Mouse (Mus musculus) brain, embryonic 18.5 days (tissue): ENCODE measurements at regions not wholly inside any gene's neighbourhood (a gene's known extent, or its start where the extent isn't known, plus 50 kb on each side); places are given as distances from the start of the nearest gene placed in this dataset.

Experiments
- DNase-seq: peaks from one replicate; pipeline ENCODE4 v3.0.0-alpha.2; 2012; ENCODE audit warnings: low read depth, low spot score

DNA sequence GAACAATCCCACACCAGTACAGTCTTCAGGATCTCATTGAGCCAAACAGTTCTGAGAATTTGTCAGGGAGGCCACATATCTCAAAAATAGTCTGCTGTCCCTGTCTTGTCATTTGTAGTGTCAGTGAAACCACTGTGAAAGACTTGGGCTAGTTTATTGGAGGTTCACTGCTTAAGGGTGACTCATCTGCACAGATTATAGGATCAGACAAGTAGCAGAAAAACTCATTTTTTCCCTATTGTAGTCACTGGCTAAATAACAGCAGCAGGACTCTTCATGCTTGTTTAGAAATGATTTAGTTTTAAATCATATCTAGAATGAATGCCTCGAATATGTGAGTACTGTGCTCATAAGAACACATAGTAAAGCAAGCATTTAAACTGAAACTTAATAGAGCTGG is 475.2 kb upstream of the Marcks start:
- DNase-seq = no peak

- DNase-seq = no peak
Measured at GRCm38 (mm10) chr10:37603529-37603928, 464.8 kb upstream of the Marcks start.

- DNase-seq = no peak
Measured at GRCm38 (mm10) chr10:37602936-37603335, 464.2 kb upstream of the Marcks start.

DNA sequence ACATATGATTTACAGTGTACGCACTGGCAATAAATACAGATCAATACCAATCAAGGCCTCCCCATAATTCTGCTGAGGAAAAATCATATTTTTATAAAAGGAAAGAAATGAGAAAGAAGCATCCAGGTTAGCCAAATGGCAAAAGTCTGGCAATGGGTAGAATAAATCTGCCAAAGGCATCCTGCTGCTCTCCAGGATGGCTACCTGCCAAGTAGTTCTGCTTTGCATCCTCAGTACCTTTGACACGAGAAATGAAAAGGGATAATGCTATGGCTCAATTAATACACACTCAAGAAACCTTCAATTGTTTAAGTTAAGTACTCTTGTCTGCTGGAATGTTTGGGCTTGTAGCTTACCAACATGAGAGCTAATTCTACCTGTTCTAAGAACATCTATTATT is 451.2 kb upstream of the Marcks start:
- DNase-seq = no peak

DNA sequence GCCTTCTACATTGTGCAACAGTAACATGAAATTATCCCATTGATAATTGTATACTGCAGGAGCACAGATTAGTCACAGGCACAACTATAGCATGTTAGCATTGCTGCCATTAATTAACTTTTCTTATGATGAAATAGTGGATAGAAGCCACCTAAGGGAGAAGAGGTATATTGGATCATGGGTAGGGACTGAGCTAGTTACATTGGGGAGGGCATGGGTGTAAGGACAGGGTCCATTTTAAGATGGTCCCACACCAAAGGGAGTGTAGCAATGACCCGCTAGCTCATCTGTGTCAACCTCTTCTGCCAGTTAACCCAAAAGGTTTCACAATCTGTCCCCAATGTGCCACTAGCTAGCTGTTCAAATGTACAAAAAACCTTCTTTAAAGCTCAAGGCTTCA is 450.3 kb upstream of the Marcks start:
- DNase-seq = no peak

DNA sequence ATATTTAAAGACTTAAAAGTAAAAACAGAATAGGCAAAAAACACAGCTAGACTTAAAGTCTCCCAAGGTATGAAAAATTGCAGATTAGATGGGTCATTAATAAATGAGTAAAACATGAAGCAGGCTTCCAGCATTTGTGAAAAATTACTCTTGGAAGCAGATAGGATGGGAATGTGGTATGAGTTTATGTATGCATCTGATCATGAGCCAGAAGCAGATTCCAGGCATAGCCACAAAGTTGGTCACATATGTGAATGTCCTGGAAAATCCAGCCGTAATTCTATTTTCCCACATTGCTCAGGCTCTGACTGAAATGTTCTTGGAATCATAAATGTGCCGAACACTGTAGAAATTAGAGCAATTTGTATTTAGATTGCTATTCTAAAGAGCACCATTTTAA is 432.5 kb upstream of the Marcks start:
- no peak for DNase-seq

DNA sequence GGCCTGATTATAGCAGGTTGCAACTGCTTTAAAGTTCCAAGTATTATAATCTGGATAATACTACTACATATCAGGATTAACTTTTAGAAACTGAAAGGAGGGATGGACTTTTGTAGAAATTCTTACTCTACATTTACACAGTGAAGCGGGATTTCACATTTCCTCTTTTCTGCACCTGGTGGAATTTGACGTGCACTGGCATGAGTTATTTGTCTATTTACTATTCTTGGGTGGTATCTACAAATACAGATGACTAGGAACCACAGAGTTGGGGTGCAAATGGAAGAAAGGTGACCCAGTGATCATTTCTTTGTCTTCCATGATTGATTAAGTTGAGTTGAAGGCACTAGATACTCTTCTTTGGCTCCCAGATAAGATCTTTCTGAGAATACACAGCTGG is 423.0 kb upstream of the Marcks start:
- DNase-seq = no peak

GRCm38 (mm10) chr10:37549446-37549845 is 410.7 kb upstream of the Marcks start:
- DNase-seq = no peak

DNA sequence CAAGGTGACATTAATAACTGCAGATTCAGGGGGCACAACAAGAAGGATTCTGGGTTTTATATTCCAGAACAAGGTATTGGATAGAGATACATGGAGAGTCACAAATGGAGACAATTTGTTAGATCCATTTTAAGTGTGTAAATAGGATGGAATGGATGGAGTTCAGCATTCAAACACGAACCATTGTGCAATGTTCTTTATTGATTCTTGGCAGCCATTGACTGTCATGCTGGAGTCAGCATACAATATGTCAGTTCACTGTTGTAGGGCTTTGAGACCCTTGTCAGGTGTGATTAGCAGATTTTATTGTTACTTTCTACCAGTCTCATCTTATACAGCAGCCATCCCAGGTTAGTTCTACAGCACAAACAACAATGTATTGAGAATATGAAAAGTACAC is 402.0 kb upstream of the Marcks start:
- no peak for DNase-seq

DNA sequence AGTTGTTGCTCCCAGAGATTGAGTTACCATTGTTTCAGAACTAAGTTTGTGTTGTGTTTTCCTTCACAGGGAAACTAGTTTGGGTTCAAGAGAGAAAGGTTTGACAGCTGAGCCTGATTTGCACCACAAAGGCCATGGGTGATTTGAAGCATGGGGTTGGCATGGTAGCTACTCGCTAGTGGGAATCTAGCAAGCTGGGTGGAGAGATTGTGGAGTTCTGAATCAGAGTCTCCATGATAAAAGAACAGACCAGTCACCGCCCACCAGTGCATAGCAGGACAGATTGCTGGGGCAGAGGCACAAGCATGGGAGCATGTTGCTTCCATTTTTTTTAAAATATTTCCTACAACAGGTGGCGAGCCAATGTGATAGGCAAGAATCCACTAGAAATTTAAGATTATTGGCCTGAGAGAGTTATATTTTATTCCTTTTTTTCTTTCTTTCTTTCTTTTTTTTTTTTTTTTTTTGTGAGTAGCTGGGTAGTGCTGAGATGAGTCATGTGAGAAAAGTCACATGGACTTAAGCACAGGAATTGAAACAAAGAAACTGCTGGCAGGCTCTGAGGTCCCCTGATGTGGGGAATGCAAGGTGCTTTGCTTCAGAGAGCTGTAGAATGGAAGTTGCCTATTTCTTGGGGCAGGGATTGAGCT is 367.4 kb upstream of the Marcks start:
- no peak for DNase-seq

DNA sequence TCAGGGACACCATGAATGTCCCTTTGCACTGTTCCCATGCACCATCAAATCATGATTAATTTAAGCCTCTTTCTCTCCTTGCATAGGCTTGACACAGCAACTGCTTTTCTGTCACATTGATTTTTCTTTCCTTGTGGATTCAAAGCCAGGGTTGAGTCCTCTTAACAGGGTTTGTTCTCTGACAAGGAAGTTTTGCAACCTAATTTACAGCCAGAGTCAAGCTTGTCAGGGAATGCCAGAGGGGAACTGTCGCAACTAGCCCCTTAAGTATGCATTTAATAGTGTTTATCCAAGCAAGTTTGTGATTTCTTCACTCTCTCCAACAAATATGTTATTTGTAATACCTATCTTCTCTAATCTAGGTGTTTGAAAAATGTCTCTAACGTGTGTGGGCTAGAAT is 365.7 kb upstream of the Marcks start:
- DNase-seq = no peak

- DNase-seq = no peak
Measured at GRCm38 (mm10) chr10:37502505-37502904, 363.8 kb upstream of the Marcks start.

DNA sequence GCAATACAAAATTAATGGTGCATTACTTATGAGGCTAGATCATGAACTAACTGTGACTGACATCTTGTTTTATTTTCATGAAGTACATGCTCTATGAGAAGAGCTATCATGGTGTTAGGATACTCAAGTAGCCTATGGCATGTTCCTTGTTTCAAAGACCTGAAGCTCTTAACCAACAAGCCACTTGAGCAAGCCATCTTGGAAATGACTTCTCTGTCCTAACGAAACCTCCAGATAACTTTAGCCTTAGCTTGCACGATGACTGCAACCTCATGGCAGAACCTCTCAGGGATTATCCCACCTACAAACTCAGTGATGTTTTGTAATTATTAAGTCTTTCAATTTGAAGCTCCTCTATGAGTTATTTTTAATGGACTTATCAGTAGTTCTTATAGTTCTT is 362.3 kb upstream of the Marcks start:
- DNase-seq = no peak

DNA sequence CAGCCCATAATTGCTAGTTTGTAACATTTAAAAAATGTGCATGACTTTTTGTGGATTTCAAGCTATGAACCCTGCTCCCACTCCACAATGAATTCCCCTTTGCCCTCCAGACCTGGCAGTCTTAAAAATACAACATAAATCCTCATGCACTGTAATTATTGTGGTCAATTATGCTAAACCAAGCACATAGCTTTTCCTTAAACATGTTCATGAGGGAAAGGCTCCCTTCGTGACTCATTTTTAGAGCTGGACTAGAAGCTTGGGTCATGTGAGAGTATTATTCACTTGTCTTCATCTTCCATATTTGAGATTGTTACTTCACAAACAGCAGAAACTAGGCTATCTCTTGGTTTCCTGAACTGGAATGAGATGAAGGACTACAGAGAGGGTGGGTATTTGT is 356.7 kb upstream of the Marcks start:
- DNase-seq = no peak

GRCm38 (mm10) chr10:37494552-37495166 is 355.9 kb upstream of the Marcks start:
- no peak for DNase-seq

DNA sequence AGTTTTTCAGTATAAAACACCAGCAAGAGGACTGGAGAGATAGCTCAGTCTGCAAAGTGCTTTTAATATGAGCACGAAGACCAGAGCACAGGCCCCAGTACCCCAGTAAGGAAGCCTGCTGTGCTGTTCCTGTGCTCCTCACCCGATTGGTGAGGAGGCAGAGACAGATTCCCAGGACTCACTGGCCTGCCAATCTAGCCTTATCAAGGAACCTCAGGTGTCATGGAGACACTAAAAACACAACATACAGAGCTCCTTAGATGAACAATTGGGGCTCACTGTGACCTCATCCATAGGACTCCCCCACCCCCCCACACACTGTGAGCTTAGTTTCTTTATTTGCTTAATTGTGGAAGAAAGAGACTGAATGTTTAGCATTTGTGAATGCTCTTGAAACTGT is 355.4 kb upstream of the Marcks start:
- no peak for DNase-seq

DNA sequence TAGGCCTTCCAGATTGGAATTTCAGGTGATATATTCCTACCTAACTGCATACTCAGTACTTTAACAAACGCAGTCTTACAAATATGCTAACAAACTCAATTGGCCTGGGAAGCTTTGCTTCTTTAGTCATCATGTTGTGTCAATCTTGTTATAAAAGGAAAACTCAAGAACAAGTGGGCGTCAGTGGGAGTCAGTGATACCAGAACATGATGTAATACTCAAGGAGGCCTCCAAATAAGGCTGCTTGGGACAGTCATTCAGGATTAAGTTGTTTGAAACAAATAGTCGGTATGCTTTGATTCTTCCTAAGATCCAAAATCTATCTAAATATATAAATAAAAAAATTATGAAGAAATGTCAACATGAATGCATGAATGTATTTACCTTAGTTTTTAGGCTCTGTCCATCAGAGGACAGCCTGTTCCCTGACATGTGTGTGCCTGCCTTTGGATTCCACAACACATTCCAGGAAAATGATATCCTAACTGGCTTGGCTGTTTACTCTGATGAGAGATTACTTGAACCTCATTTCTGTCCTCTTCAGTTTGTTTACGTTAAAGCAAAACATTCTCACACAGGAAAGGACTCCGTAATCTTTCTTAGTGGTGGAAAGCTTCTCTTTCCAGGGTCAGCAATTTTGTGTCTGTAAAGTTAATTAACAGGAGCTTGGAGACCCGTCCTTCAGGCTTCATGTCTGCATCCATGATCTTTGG is 345.7 kb upstream of the Marcks start:
- DNase-seq = no peak

DNA sequence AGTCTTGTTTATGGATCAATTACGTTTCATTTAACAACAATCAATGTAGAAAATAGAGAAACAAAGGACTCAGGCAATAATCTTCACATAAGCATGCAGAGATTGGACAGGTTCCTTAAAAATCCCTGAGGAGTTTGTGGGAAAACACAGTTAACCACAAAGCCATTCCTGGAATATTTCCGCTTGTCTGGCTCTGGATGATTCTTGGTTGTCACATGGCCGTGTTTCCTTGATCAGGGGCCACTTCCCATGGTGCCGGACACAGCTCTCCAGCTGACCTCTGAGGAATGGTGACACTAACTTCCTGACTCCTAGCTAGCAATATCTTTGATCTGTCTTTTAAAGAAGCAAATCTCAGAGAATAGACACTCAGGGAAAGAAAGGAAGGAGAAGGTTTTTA is 344.8 kb upstream of the Marcks start:
- DNase-seq = no peak

- DNase-seq = no peak
Measured at GRCm38 (mm10) chr10:37481879-37482278, 343.2 kb upstream of the Marcks start.

DNA sequence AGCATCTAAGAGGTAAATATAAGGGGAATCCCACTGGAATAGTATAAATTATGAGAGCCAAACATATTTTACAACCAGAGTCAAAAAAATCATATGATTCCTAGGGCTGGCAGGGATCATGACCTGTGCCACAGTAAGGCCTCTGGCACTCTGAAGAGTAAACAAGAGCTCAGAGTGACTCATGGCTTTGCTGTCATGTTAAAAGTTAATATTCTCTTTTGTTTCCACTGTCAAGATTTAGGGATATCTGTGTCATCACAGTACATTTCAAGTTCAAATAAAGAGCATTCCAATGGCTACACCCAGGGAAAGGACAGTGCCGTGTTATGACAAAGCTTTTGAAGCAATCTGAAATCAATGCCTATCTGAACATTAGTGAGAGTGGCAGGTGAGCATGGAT is 341.6 kb upstream of the Marcks start:
- no peak for DNase-seq

GRCm38 (mm10) chr10:37478108-37478507 is 339.4 kb upstream of the Marcks start:
- no peak for DNase-seq

DNA sequence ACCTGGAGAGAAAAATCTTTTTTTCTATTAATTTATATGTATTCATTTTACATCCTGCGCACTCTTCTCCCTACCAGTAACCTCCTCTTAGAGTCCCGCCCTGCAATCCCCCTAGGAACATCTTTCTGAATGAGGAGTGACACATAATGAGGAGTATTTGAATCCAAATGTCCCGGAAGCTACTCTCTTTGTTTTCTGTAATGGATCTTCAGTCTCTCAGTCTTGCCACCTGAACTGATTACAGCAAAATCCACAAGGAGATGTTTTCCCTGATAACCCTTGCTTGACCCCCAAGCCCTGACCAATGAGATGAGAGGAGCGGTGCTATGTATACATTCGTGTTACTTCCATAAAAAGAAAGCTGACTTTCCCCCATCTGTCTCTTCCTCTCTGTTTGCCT is 334.4 kb upstream of the Marcks start:
- no peak for DNase-seq

DNA sequence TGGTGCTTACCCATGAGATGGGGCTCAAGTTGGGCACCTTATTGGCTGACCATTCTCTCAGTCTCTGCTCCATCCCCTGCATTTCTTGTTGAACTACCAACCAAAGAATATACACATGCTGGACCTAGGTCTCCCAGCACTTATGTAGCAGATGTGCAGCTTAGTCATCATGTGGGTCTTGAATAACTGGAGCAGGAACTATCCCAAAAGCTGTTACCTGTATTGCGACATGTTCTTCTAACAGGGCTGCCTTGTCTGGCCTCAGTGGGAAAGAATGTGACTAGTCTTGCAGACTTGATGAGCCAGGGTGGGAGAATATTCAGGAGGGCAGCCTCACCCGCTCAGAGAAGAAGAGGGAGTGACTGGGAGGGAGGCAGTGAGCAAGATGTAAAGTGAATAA is 318.7 kb upstream of the Marcks start:
- no peak for DNase-seq
